Mouse (Mus musculus) hematopoietic stem cell, adult 5-6 weeks (primary cell): ENCODE measurements around the gene Fam192a. TPM values are rescaled to one million over a fixed set of nuclear protein-coding genes. Genes with fewer than 3 reads are reported as not detected.

Experiments used
- total RNA-seq: library from RNA; stranded (forward); fragments of 172-1452, 232-1000 nt; gene quantifications from 2 replicates; pipeline ENCODE4 v1.2.3, GENCODE M21; 2017

Gene Fam192a
- total RNA-seq, 1 experiment from 2014 or later: 84.4 TPM

Other genes with a start within 250 kb of the Fam192a start
- 74.5 and 93.6 TPM in 2 replicates for gene Herpud1, start 215.6 kb downstream of the Fam192a start, total RNA-seq
- gene Nlrc5, start 167.6 kb downstream of the Fam192a start, total RNA-seq: 62.6 and 97.6 TPM in 2 replicates
- gene Cpne2, start 69.0 kb downstream of the Fam192a start, total RNA-seq: 89.6 and 108 TPM in 2 replicates
- gene Rspry1, start 60 bp downstream of the Fam192a start, total RNA-seq: 40.0 and 43.6 TPM in 2 replicates
- 96.4 and 129 TPM in 2 replicates for gene Arl2bp, start 64.6 kb upstream of the Fam192a start, total RNA-seq
- 0.50 TPM in 1 of 2 replicates, not detected in the other for gene Pllp, start 94.3 kb upstream of the Fam192a start, total RNA-seq
- not detected in 2 replicates for gene Ccl22, start 143.6 kb upstream of the Fam192a start, total RNA-seq
- 0.55 and 3.3 TPM in 2 replicates for gene Cx3cl1, start 170.0 kb upstream of the Fam192a start, total RNA-seq
- gene Ccl17, start 208.5 kb upstream of the Fam192a start, total RNA-seq: not detected in 2 replicates
- gene Coq9, start 236.3 kb upstream of the Fam192a start, total RNA-seq: 33.1 and 39.4 TPM in 2 replicates
- gene Ciapin1, start 236.4 kb upstream of the Fam192a start, total RNA-seq: 24.1 and 49.0 TPM in 2 replicates